Mouse (Mus musculus) stomach, embryonic 16.5 days (tissue): ENCODE data around the gene Anxa1. TPM values are rescaled to one million over a fixed set of nuclear protein-coding genes. Genes with fewer than 3 reads are reported as not detected.

Source experiments
- polyA plus RNA-seq: library from polyadenylated mRNA; unstranded; fragments of >200 nt; fragmentation: Nextera tagmentation; extraction: Ambion mirVana; gene quantifications from 2 replicates; pipeline ENCODE4 v1.2.1, GENCODE M21; 2015

Gene Anxa1
- polyA plus RNA-seq, 1 experiment from 2014 or later, result 1,277 TPM

Other genes with a start within 250 kb of the Anxa1 start
- 36.3 and 37.7 TPM in 2 replicates for gene Aldh1a1, start 101.8 kb upstream of the Anxa1 start, polyA plus RNA-seq